Mouse (Mus musculus): ENCODE data around the gene Ccdc33.
A peak's percentile ranks its signal among the peaks of the same experiment; 100 is the strongest.

Gene Ccdc33

DNA sequence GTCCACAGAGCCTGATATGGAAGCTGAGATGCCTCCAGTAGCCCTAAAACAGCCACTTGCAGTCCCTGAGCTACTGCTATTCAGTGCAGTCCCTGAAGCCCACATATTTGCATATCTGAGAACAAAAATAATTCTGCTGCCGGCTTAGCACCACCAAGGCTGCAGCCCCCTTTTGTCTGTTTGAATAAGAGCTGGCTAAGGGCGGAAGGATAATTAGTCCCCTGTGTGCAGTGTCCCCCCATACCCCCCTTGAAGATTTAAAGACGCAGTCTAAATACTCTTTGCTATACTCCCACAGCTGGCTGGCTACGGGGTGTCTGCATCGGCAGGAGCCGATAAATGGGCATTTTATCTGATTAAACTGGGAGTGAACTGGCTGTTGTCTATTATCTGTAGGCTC, 70.0 kb downstream of the Ccdc33 start:
- no peak for DNase-seq (ENCODE audit: low spot score)

DNA sequence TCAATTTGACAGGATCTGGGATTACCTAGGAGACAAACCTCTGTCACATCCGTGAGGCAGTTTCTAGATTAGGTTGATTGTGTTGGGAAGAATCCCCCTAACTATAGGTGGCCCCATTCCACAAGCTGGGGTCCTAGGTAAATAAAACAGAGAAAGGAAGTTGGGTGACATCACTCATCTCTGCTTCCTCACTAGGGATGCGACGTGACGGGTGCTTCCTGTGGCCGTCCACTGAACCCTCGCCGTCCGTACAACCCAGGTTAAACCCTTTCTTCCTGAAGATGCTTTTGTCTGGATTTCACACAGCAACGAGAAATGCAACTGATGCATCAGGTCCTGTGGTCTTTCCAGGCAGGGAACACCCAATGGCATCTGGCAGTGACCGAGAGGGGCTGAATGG, 71.6 kb downstream of the Ccdc33 start:
- no peak for DNase-seq (ENCODE audit: low spot score)

DNA sequence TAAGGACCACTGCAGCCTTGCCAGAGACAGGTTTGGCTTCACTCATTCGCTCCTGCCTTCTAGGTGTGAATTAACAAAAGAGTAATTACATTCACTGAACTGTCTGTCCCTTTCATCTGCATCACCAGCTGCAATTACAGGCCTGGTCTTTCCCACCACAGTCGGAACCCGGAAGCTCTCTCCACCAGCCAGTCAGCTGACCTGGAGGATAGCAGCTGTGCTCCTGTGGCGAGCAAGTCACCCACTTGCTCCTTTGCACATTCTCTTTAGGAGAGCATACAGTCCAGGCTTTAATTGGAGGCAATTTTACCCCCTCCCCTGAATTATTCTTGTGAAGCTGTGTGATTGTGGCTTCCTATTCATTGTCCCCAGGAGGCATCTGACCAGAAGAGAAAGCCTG, 73.0 kb downstream of the Ccdc33 start:
- DNase-seq (ENCODE audit: low spot score) = no peak

DNA sequence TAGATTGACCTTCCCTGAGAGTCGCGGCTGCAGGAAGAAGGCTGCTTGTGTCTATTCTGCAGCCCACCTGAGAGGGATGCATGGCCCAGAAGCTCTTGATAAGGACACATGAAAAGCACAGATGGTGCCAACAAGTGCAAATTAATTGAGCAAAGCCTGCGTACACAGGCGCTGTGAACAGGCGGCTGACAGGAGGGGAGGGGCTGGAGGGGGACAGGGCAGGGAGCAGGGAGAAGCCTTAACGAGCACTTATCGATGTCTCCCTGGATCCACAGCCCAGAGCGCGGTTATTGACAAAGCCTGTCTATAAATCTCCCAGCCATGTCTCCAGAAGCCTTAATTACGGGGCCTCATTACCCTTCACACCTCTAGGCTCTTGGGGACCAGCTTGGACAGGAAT, 73.8 kb downstream of the Ccdc33 start:
- no peak for DNase-seq (ENCODE audit: low spot score)

DNA sequence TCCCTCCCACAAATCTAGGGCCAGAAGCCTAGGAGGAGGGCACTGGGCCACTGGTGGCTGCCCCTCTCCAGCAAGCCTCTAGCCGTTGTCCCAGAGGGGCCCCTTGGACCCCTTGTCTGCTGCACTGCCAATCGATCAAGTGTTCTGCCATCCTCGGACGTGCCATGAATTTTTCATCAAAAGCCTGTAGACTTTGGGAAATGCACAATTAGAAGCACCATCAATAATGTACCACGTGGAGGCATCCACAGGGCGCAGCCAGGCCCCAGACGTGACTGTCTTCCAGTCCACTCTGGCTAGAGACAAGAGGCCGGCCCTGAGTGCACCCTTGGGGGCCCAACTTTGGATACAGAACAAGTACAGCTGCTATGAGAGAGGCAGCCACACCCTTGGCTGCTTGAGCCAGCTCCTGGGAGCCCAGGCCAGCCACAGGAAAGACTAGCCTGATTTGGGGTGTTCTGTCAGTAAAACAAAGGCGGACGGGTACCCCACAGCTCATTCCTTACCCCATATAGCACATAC, 75.1 kb downstream of the Ccdc33 start:
- no peak for DNase-seq (ENCODE audit: low spot score)

DNA sequence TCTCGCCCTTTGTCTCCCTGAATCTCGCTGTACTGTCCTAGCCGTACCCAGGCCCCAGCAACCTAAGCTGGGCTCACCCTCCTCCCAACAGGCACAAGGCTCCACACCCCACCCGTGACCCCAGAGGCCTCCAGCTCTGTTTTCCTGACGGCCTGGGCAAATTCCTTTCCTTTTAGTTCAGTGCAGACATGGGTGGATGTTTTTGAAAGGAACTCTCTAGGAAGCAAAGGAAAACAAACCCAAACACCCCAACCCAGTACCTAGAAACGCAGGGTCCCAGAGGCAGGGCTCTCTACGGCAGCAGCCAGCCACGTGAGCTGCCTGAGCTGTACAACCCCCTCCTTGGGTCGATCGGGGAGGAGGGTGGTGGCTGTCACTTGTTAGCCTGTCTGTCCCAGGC, 76.2 kb downstream of the Ccdc33 start:
- no peak for DNase-seq (ENCODE audit: low spot score)

DNA sequence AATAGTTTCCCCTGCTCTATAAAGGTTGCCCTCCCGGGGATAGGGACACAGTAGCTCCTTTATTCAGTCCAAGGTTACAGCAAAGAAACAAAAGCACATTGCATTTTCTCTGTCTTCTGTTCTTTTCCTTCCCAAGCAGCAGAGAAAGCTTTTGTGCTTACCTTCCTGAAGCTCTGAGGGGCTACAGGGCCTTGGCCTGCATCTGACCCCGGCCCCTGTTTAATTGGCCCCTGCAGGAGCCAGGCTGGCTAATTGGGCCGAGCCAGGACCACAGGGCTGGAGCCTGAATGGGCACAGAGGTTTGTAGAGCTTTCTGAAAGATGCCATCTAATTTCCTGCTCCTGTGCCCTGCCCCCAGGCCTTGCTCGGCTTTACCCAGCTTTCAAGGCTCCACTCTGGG, 77.6 kb downstream of the Ccdc33 start:
- no peak for DNase-seq (ENCODE audit: low spot score)

DNA sequence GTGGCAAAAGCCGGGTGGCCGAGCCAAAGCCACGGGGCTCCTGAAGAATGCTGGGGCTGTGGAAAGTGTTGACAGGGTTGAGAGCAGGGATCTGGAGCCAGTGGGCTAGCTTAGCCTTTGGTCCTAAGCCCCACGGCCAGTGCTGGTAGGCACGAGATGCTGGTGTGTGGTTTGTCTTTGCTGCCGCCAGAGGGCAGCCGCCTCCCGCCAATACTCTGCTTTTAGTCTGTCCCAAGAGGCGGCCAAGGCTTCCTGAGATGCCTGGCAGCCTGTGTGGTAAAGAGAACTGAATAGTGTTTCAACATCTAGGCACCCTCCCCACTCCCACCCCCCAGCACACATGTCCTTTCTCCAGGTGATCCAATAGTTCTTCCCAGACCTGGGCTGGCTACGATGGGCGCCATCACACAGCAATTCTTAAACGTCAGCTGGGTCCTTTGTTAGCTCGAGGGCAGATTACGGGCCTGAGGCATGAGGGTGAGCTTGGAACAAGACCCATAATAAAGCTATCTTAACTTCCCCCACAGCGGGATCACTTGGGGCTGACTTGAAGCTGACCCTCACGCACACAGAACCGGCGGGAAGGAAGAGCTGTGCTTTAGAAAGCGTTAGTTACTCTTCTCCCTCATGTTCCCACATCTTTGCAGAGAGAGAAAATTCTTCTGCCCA, 80.0 kb downstream of the Ccdc33 start:
- DNase-seq (ENCODE audit: low spot score) = peak; percentile 20

DNA sequence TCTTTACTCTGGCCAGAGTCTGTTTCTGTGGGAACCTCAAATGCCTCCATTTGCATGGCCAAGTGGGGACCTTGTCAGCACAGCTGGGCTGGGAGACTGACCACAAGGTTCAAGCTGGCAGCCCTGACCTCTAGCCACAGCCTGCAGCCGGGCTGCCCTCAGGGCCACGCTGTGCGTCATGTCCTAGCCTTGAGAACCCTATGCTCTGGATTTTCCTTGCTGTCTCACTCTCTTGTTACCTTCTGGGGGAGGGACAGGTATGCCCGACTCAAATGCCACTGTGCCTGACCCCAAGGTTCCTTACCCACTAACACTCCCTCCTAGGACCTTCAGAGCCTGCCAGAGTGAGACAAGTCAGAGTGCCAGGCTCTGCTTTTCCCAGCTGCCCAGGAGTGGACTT, 81.7 kb downstream of the Ccdc33 start:
- DNase-seq (ENCODE audit: low spot score) = no peak

DNA sequence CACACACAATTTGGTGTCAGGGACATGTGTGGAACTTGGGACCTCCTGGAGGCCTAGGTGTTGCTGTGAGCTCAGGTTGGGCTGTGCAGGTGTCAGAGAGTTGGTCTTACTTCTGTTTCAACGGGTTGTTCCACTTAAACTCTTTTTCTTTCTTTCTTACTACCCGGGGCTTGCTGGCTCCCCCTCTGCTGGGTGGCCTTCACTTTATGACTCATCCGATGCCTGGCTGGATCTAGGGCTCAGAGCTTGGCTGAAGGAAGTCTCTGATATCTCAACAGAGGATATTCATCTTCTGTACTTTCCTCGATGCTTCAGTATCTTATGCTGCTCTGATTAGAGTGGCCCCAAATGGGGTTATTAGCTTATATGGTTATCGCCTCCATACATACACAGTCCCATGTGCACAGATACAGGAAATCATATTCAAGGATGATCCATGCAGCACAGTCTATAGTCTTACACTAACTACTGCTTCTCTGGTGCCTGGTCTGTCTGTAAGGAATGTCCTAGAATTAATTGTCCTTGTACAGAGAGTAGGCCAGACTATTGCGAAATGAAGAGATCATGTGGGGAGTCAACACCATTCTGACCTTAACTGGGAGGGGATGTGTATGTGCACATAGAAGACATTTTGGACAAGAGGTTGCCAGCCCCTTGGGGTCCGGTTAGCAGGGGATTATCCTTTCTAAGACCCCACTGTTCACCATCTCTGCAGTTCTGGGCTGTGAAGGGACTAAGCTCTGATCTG, 82.5 kb downstream of the Ccdc33 start:
- no peak for DNase-seq (ENCODE audit: low spot score)

DNA sequence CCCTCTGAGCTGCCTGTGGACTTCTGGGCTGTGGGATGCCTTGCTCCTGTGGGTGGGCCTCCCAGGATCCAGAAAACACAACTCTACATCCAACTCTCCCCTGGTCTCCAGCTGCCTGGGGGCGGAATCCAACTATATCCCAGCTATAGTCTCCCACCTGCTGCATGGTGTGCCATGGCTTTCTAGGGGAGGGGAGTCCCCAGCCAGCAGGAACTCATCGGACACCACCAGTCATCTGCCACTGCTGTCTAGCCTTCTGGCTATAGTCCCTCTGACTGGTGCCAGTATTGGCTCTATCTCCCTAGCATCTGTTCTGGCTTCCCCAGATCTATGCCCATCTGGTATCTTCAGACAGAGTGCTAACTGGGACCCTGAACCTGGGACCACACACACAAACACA, 83.1 kb downstream of the Ccdc33 start:
- no peak for DNase-seq (ENCODE audit: low spot score)

DNA sequence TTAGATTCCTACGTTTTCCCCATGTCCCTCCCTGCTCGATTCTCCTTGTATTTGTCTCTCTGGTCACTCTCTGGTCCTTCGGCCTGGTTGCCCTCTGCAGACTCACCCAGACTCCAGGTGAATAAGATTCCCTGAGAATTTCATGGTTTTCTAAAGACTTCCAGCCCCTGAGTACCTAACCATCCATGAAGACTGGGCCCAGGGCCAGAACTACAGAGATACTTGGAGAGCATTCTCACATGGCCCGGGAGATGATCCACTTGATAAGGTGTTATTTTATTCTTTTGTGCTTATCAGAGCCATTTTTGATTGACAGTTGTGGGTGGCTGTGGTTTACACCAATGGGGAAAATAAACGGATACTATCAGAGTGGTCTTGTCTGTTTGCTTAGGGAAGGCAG, 86.7 kb downstream of the Ccdc33 start:
- DNase-seq (ENCODE audit: low spot score) = no peak

DNA sequence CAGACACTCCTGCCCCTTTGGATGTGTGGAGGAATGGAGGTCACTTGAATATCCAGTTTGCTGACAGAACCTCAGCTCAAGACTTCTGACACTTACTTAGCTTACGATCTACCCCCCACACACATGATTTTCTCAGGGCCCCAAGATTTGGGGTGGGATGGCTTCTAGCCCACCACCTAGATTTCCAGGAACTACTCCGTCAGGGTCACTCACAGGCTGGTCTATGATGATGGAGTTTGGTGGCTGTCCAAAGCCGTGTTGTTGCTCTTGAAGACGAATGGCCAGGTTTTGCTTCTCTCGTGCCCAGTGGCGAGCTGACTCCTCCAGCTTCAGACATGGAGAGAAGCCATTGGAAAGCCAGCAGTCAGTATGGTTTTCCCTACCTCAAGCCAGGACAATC, 89.0 kb downstream of the Ccdc33 start:
- DNase-seq (ENCODE audit: low spot score) = no peak

DNA sequence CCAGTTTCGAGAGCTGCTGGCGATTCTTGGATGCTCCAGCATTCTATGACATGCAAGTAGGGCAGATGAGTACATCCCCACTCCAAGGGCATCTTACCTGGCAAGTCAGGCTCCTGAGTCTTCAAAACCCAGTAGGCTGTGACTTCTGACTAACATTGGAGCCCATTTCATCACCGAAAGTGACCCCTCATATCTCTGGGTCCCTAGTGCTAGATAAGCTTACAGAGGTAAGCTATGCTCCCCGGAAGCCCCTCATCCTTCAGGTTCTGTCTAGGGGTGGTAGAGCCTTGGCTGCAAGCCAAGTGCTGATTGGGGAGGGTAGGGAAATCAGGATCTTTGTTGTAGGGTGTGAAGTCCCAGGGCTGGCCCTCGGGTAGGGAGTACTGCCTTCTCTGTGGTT, 89.8 kb downstream of the Ccdc33 start:
- no peak for DNase-seq (ENCODE audit: low spot score)

DNA sequence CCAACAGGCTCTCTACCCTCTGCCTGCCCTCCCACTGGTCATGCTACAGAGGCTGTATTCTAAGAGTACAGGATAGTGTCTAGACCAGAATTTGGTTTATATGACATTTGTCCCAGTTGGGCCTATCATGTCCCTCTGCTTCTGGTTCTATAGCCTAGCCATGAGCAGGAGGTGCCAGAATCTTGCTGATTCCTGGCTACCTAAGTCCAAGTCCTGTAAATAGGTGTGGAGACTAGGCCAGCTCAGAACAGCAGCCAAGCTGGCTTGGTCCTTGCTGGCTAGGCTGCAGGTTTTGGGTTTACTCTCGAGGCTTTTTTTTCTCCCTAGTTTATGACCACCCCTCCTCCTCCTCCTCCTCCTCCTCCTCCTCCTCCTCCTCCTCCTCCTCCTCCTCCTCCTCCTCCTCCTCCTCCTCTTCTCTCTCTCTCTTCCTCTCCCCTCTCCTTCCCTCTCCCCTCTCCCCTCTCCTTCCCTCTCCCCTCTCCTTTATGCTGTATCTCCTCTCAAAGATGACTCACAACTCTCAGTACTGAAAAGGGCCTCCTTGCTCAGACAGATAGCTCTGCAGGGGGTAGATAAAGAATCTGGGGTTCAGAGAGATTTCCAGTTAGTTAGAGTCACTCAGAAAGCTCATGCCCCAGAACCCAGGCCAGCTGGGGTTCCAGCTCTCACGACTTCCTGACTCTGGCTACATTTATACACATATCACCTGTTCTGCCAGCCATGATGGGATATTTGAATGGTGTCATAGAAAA, 91.0 kb downstream of the Ccdc33 start:
- DNase-seq (ENCODE audit: low spot score) = no peak

DNA sequence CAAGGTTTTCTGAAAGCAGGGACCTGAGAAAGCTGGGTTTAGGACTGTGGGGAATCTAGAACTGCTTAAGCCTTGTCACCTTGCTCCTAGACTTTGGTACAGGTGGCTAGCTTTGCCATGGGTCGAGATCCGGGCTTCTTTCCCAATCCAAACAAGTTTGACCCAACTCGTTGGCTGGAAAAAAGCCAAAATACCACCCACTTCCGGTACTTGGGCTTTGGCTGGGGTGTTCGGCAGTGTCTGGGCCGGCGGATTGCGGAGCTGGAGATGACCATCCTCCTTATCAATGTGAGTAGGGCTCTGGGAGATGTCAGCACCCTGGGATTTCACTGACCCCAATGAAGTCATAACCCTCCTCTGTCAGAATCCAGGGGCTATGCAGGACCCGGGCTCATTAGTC, 92.6 kb downstream of the Ccdc33 start:
- no peak for DNase-seq (ENCODE audit: low spot score)

DNA sequence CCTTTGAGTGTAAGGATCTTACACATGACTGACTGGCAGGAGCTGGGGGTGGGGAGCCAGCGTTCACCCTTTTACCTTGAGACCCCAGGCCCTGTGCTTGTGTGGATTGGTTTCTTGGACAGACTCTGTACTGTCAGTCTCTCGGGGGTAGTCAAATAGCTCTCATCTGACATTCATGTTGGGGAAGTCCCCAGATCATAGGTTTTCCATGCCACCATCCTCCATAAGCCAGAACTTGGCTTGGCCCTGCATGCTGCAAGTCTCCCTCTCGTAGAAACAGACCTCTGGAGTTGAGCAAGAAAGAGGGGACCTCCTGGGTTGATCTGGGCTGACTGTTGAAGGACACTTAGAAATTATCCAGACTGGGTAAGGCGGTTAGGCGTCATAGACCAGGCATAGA, 100.2 kb downstream of the Ccdc33 start:
- DNase-seq (ENCODE audit: low spot score) = no peak

DNA sequence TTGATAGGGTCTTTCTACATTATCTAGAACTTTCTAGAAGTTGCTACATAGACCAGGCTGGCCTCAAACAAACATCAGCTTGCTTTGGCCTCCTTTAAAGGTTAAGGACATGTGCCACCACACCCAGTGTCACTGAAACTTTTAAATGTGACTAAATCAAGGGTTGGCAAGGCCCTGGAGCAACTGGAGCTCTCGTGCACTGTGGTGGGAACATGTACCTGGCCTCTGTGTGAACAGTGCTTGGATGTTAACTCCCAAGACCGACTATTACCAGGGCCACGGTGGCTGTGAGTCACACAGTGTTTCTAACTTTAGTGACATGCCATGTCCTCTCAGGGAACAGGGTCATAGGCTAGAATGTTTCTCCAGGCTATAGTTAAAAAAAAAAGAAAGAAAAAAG, 101.7 kb downstream of the Ccdc33 start:
- DNase-seq (ENCODE audit: low spot score) = no peak

DNA sequence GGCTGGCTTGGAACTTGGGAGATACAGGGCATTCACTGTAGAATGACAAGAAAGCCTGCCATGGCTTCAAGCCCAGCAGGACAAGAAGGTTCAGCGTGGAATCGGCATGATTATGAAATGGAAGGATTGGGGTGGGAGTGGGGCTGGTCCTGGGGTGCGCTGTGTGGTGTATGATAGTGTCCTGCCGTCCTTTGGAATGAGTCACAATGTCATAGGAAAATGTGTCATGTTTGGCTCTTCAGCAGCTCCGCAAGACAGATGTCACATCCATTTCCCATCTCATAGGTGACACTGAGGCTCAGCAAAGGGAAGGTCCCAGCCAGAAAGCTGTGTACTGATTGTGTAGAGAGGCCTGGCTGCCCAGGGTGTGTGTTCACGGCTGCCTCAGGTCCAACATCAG, 102.8 kb downstream of the Ccdc33 start:
- no peak for DNase-seq (ENCODE audit: low spot score)

DNA sequence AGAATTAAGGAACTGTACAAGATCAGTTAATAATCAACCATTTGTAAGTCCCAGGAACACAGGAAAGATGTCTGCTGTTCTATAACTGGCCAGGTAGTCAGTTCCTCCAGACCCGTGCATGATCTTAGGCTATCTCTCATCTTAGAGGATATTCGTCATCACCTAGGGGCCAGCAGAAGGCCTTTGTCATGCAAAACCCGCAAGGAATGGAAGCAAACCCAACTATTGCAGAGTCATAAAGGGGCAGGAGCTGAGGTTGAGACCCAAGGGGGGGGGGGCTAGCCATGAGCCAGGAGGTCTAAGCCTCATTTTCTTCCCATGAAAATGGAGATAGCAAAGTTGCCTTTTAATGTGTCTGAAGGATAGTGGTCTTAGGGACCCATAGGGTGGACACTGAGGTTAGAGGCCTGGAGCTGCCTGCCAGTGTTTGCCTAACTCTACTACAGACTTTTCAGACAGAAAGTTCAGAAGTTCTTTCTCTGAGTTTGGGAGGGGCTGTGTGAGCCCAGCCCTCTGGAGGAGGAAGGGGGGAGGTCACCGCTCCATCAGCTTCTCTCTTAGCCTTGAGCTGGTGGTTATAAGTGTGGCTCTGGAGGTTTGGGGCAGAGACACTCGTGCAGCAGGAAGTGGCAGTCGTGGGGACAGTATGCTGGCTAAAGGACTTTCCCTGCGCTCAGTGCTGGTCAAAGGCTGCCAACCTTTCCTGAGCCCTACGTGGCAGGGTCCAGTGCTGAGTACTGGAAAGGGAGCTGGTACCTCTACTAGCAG, 104.0 kb downstream of the Ccdc33 start:
- no peak for DNase-seq (ENCODE audit: low spot score)

DNA sequence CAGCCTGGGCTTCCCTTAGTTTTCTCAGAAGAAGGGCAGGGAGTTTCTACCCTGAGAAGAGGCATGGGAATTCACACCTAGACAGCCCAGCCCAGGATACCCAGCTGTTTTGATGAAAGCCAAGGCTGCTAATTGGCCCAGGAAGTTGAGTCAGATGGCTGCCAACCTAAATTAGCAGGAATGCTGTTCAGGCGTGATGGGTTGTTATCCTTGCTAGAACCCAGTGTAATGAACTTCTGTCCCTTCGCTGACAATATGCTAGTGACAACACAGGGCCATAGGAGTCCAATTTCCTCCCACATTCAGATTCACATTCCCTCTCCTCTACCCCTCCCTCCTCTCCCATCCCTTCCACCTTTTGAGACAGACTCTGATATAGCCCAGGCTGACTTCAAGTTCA, 105.7 kb downstream of the Ccdc33 start:
- no peak for DNase-seq (ENCODE audit: low spot score)

DNA sequence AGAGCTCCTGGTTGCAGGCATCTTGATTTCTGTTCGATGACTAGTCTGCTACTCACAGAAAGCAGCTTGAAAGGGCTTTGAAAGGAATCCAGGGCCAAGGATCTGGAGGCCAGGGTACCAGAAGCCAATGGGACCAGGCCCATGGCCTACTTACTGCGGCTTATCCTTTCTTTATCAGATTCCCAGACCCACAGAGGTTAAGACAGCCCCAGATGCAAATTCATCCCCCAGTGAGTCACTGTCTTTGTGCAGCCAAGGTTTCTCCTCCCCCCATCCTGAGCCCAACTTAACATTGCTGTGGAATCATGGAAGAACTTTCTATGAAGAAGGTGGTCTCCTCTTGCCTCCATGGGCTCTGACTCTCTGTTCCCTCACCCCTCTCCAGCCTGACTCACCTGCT, 106.1 kb downstream of the Ccdc33 start:
- DNase-seq (ENCODE audit: low spot score) = no peak

Measured in spleen, adult 12 weeks (tissue).